Mouse (Mus musculus) hindbrain, postnatal 0 days (tissue): ENCODE measurements at regions not wholly inside any gene's neighbourhood (a gene's known extent, or its start where the extent isn't known, plus 50 kb on each side); places are given as distances from the start of the nearest gene placed in this dataset.
A peak's percentile ranks its signal among the peaks of the same experiment; 100 is the strongest.

Source experiments
- ATAC-seq: fragments of 200-750 bp; cut with Nextera tagmentation; 2 replicates; pipeline ENCODE4 v1.8.0; 2017; ENCODE audit warnings: mild to moderate bottlenecking, moderate TSS enrichment, moderate library complexity
- DNase-seq: peaks from one replicate; pipeline ENCODE4 v3.0.0-alpha.2; 2015; ENCODE audit warnings: low spot score
- H3K27ac ChIP-seq: fragments of 300-500 bp; sonication (generic); 2 replicates; pipeline ENCODE4 v1.5.1; 2014; ENCODE audit warnings: mild to moderate bottlenecking
- H3K27me3 ChIP-seq: fragments of 300-500 bp; sonication (generic); 2 replicates; pipeline ENCODE4 v1.6.1; 2014; ENCODE audit warnings: low read length, mixed read lengths; ENCODE audit not compliant: insufficient read depth
- H3K36me3 ChIP-seq: fragments of 300-500 bp; sonication (generic); 2 replicates; pipeline ENCODE4 v1.6.1; 2014; ENCODE audit warnings: low read length, mixed read lengths; ENCODE audit not compliant: insufficient read depth
- H3K4me1 ChIP-seq: fragments of 300-500 bp; sonication (generic); 2 replicates; pipeline ENCODE4 v1.6.1; 2014; ENCODE audit warnings: antibody characterized with exemption, low read length, mixed read lengths; ENCODE audit not compliant: insufficient read depth
- H3K4me2 ChIP-seq: fragments of 300-500 bp; sonication (generic); 2 replicates; pipeline ENCODE4 v1.6.1; 2014; ENCODE audit warnings: low read depth, mild to moderate bottlenecking, low read length, moderate library complexity, mixed read lengths
- H3K4me3 ChIP-seq: fragments of 300-500 bp; sonication (generic); 2 replicates; pipeline ENCODE4 v1.5.1; 2014; ENCODE audit warnings: low read length
- H3K9ac ChIP-seq: fragments of 300-500 bp; sonication (generic); replicated peaks from 2 replicates; pipeline ENCODE4 v1.6.1; 2014; ENCODE audit warnings: mild to moderate bottlenecking, low read length, moderate library complexity, mixed read lengths
- H3K9me3 ChIP-seq: fragments of 300-500 bp; sonication (generic); 2 replicates; pipeline ENCODE4 v1.6.1; 2016; ENCODE audit warnings: low read length, mixed read lengths
- CTCF ChIP-seq: IDR thresholded peaks from 2 replicates; pipeline ENCODE4 v1.5.1; 2016; ENCODE audit warnings: antibody characterized with exemption, control low read depth, low read depth
- WGBS: fragments of 180-500 bp; shearing (Covaris S2); extraction: QIAGEN DNeasy Blood & Tissue Kit; methylation state at CpG from one replicate; pipeline ENCODE4 v1.1.7; 2014; 5-methylcytosine and 5-hydroxymethylcytosine counted together

DNA sequence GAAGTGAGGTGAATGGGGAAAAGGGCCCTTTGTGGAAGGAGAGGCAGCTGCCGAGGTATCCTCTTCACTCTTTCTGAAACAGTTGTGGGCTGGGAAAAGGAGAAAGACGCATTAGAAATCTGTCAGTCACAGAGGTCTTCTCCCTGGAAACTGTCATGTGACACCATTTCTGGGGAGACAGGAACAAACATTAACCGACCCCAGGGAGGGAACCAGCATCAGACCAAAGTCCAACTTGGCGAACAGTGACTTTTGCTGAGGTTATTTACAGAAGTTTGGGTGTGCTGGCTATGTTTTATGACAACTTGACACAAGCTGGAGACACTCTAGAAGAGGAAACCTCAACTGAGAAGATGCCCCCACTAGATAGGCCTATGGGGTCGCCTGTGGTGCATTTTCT is 506.9 kb downstream of the Tshz3 start:
- WGBS, result 77% methylated on average over 5 of the region's 5 CpGs
- no peaks in the 10 kb centered on the region for H3K27me3 ChIP-seq
- ATAC-seq, result no peak

GRCm38 (mm10) chr7:37208305-37208704 is 510.4 kb downstream of the Tshz3 start:
- DNase-seq (no peak), ATAC-seq (no peak)
- no peaks in the 10 kb centered on the region for H3K9me3 ChIP-seq
- H3K4me1 ChIP-seq, result no peaks in the 10 kb centered on the region
- H3K4me3 ChIP-seq, result no peak overlapping the region
- 93% methylated on average over 7 of the region's 7 CpGs for WGBS
- no peak overlapping the region for H3K9ac ChIP-seq
- TF ChIP-seq CTCF, result no peak
- no peak overlapping the region for H3K4me2 ChIP-seq
- H3K27me3 ChIP-seq, result no peaks in the 10 kb centered on the region
- H3K36me3 ChIP-seq, result no peaks in the 10 kb centered on the region
- H3K27ac ChIP-seq, result no peak overlapping the region

More for the DNA sequence above, 506.9 kb downstream of the Tshz3 start:
- Histone ChIP-seq H3K36me3 (no peaks in the 10 kb centered on the region), H3K4me1 (no peaks in the 10 kb centered on the region), H3K9me3 (no peaks in the 10 kb centered on the region), H3K4me3 (no peak overlapping the region), H3K4me2 (no peak overlapping the region), H3K9ac (no peak overlapping the region), H3K27ac (no peak overlapping the region)
- no peak for DNase-seq
- no peak for TF ChIP-seq CTCF

GRCm38 (mm10) chr7:37213751-37214181 is 515.8 kb downstream of the Tshz3 start:
- peak; percentile 4 for DNase-seq

DNA sequence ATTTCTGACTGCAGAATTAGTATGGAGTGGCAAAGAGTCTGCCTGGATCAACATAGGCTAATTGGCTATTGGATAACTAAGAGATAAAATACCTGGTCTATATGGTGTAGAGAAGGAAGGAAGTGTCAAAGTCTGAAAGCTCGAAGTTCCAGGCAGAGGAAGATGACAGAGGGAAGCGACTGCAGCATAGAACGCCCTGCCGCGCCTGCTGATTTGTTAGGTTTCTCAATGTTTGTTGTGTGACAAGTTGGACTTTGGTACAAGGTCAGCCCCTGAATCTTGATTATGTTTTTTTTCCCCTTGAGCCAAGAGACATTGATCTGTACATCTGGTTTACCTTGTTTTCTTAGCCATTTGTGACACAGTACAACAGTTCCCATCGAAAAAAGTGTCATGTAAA is 517.6 kb downstream of the Tshz3 start:
- no peaks in the 10 kb centered on the region for H3K4me1 ChIP-seq
- no peak overlapping the region for H3K4me2 ChIP-seq
- no peak for DNase-seq
- H3K9ac ChIP-seq, result no peak overlapping the region
- no peak overlapping the region for H3K4me3 ChIP-seq
- H3K27me3 ChIP-seq, result no peaks in the 10 kb centered on the region
- TF ChIP-seq CTCF, result no peak
- no peak overlapping the region for H3K27ac ChIP-seq
- ATAC-seq, result no peak
- WGBS, result 91% methylated on average over 6 of the region's 6 CpGs
- H3K36me3 ChIP-seq, result no peaks in the 10 kb centered on the region
- no peaks in the 10 kb centered on the region for H3K9me3 ChIP-seq

More at GRCm38 (mm10) chr7:37213751-37214181, 515.8 kb downstream of the Tshz3 start:
- Histone ChIP-seq H3K9ac (no peak overlapping the region), H3K36me3 (no peaks in the 10 kb centered on the region), H3K4me1 (no peaks in the 10 kb centered on the region), H3K27me3 (no peaks in the 10 kb centered on the region), H3K4me3 (no peak overlapping the region), H3K27ac (no peak overlapping the region), H3K4me2 (peak overlapping the region; percentile 11), H3K9me3 (no peaks in the 10 kb centered on the region)
- 36% methylated on average over 3 of the region's 3 CpGs for WGBS
- ATAC-seq, result no peak
- no peak for TF ChIP-seq CTCF

GRCm38 (mm10) chr7:37220476-37220875 is 522.6 kb downstream of the Tshz3 start:
- H3K27me3 ChIP-seq, result no peaks in the 10 kb centered on the region
- no peak overlapping the region for H3K4me2 ChIP-seq
- 0 out of 2 replicates have a peak, but pooled peaks cover 3% of the 10 kb centered on the region for H3K9me3 ChIP-seq
- no peak overlapping the region for H3K4me3 ChIP-seq
- ATAC-seq, result no peak
- no peak overlapping the region for H3K27ac ChIP-seq
- H3K4me1 ChIP-seq, result no peaks in the 10 kb centered on the region
- no peak for DNase-seq
- no peaks in the 10 kb centered on the region for H3K36me3 ChIP-seq
- no peak for TF ChIP-seq CTCF
- no peak overlapping the region for H3K9ac ChIP-seq
- WGBS, result 92% methylated on average over 5 of the region's 5 CpGs

DNA sequence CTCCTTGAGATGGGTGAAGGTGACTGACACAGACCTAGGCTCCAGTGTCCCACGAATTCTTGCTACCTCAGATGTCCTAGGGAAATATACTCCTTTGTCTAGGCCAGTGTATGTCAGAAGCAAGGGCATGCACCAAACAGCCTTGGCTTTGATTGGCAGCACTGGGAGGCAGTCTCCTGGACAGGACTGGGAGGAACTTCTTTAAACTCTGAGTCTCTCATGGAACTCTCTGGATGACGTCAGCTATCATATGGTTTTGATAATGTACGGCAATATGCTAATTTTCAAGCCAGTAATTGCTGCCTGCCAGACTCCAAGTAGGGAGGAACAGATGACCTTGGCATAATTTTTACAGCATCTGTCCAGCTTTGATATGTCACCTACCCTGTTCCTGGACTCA is 528.5 kb downstream of the Tshz3 start:
- H3K4me2 ChIP-seq, result no peak overlapping the region
- ATAC-seq, result no peak
- H3K4me1 ChIP-seq, result no peaks in the 10 kb centered on the region
- 0 out of 2 replicates have a peak, but pooled peaks cover 3% of the 10 kb centered on the region for H3K9me3 ChIP-seq
- H3K9ac ChIP-seq, result no peak overlapping the region
- no peak overlapping the region for H3K4me3 ChIP-seq
- no peaks in the 10 kb centered on the region for H3K27me3 ChIP-seq
- WGBS, result 52% methylated on average over 3 of the region's 3 CpGs
- DNase-seq, result no peak
- H3K36me3 ChIP-seq, result no peaks in the 10 kb centered on the region
- no peak for TF ChIP-seq CTCF
- no peak overlapping the region for H3K27ac ChIP-seq

DNA sequence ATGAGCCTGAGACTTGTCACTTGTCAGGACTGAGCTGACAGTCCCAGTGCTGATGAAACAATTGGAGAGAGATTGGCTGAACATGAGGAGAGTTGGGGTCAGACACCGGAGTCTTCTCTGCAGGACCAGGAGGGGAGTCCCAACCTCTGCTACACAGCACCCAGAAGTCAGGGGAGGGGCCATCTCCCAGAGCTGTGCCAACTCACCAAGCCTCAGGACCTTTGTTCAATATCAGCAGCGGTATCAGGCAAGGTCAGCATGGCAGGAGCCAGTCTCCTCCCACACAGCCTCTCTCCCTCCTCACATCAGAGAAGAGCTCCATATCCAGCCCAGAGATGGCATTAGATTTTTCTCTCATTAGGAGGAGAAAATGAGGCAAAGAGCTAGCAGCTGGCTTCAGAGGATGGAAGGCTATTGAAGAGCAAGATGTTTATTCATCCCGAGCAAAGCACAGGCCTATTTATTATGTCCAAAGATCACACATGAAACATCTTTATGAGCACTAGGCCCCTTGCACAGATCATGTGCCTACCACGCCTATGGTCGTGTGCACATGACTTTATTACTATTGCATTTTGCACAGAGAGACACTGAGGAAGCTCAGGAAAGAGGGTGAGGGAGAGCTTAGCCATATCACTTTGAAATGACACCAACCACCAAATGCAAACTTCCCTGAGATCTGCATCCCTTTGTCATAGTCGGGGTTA is 532.9 kb downstream of the Tshz3 start:
- DNase-seq, result no peak
- H3K4me3 ChIP-seq, result no peak overlapping the region

More for the DNA sequence above, 532.9 kb downstream of the Tshz3 start:
- H3K9ac ChIP-seq, result no peak overlapping the region
- no peaks in the 10 kb centered on the region for H3K4me1 ChIP-seq
- H3K36me3 ChIP-seq, result no peaks in the 10 kb centered on the region
- no peaks in the 10 kb centered on the region for H3K9me3 ChIP-seq
- 65% methylated on average over 6 of the region's 6 CpGs for WGBS
- no peak overlapping the region for H3K4me2 ChIP-seq
- TF ChIP-seq CTCF, result no peak
- no peak for ATAC-seq
- no peaks in the 10 kb centered on the region for H3K27me3 ChIP-seq
- no peak overlapping the region for H3K27ac ChIP-seq
